Mouse (Mus musculus) liver, postnatal 0 days (tissue): ENCODE measurements around the gene Gm3336.

Experiments used
- CTCF ChIP-seq: sonication (generic); IDR thresholded peaks from 2 replicates; pipeline ENCODE4 v1.5.1; 2016; ENCODE audit warnings: antibody characterized with exemption, low read depth
- EP300 ChIP-seq: IDR thresholded peaks from 2 replicates; pipeline ENCODE4 v1.6.1; 2016; ENCODE audit warnings: antibody characterized with exemption, low read depth, mild to moderate bottlenecking

DNA sequence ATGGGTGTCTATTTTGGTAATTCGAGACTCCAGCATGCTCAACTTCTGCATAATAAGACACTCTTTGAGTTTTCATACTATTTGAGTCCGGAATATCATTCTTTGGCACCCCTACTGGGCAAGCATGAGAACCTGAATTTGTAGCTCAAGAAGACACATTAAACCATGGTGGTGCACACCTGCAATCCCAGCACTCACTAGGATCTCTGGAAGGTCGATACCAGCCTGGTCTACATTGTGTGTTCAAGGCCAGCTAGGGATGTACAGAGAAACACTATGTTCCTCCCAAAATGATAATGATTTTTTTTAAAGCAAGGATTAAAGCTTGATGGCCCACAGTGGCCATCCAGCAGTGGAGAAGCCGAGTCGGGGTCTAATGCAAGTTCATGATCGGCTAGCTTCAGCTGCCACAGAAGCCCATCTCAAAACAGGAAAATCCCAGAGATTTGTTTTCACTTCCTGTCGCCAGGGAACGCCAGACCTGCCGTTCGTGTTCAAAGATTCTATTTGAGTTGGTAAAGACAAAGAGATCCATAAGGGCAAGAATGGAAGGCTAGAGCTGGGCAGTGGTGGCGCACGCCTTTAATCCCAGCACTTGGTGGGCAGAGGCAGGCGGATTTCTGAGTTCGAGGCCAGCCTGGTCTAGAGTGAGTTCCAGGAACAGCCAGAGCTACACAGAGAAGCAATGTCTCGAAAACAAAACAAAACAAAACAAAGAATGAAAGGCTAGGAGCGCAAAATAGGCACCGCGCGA lies 45.8 kb upstream of the Gm3336 start:
- TF ChIP-seq CTCF (no peak), EP300 (no peak)
